Mouse (Mus musculus): ENCODE results near the gene Rnf144a.

DNA sequence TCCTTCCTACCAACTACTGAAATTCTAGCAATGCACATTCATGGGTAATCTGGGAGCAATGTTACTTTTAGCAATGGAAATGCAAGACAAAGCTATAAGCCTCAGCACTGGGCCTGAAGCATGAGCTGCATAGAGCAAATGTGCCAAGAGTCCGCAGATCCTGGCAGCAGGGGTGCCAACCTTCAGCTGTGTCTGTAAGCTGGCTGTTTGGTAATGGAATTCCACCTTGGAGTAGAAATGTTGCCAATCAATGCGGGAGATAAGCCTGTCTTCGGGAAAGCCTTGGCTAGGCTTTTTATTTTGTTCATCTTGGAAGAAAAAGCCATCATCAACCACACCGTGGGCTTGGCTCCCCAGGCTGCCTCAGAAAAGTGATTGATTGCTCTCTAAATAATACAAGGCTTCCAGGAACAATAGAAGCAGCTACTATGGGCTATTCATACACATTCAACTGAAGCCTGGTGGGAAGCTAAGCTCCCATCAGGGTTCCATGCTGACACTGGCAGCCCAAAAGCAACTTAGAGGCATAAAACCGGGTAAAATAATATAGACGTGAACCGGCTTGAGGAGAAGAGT lies 115.5 kb downstream of the Rnf144a start:
- TF ChIP-seq POLR2A (IDR thresholded peaks at IDR 0.05; ENCODE audit: extremely low read depth, insufficient read depth, low read length) (no peak), CTCF (IDR thresholded peaks at IDR 0.05; ENCODE audit: low read depth, low read length) (no peak)
